Mouse (Mus musculus): ENCODE measurements at regions not wholly inside any gene's neighbourhood (a gene's known extent, or its start where the extent isn't known, plus 50 kb on each side); places are given as distances from the start of the nearest gene placed in this dataset.
"Not testable (repeated sequence)": the region's sequence is repeated elsewhere in the genome, so short reads cannot be mapped to it uniquely, and the experiment has no call there.

GRCm38 (mm10) chr13:72448458-72449058 lies 180.1 kb upstream of the Irx2 start:
- DNase-seq (ENCODE audit: extremely low spot score in 1 of 2, low spot score in 1 of 2), result no peak

GRCm38 (mm10) chr13:72495353-72495752 lies 133.3 kb upstream of the Irx2 start:
- no peak for DNase-seq (ENCODE audit: extremely low spot score in 1 of 2, low spot score in 1 of 2)

DNA sequence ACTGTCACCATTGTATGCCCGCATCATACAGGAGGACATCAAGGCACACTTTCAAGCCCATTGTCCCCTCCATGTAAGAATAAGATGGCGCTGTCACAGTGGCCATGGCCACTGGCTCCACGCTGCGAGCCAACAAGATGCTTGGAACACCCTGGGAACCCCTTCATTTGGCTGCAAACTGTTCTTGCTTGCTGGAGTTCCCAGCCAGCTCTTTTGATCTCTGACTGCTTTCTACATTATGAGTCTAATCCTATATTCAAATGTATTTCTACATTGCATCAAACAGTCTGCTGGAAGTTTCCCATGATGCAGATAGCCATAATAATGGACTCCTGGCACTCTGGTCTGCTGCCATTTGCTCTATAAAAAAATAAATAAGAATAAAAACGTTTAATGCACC lies 131.6 kb upstream of the Irx2 start:
- no peak for DNase-seq (ENCODE audit: extremely low spot score in 1 of 2, low spot score in 1 of 2)

DNA sequence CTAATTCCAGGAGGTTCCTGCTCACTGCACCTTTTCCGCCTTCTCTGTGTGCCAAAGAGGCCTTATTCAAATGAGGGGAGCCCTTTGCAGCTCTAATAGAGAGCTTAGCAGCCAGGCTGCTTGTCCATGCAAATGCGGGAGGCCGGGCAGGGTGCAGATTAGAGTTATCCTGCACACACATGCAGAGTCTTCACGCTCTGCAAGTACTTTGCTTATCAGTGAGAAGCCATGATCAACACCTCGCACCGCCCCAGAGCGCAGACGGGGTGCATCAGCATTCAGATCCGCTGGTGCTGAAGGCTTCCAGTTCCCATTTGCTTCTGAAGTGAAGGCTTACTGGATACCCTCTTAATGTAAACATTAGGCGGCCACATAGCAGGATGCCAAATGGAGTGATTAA lies 131.1 kb upstream of the Irx2 start:
- DNase-seq (ENCODE audit: extremely low spot score in 1 of 2, low spot score in 1 of 2), result no peak

DNA sequence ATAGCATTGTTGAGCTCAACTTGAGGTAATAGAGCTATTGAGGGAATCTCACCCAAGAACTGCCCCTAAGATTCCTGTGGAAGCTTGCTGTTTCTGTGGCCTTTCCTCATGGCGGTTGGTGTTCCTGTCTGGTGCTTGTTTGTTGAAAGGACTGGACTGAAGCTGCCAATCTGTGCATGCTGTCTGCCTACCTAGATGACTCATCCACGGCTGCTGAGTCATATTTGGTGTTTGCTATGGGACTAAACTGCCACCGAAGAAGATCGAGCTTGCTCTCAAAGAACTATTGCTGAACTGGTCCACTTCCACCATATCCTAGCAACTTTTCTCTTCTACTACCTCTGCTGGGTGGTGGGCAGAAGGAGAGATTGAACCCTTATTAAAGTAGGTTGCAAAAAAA lies 122.7 kb upstream of the Irx2 start:
- no peak for DNase-seq (ENCODE audit: extremely low spot score in 1 of 2, low spot score in 1 of 2)

DNA sequence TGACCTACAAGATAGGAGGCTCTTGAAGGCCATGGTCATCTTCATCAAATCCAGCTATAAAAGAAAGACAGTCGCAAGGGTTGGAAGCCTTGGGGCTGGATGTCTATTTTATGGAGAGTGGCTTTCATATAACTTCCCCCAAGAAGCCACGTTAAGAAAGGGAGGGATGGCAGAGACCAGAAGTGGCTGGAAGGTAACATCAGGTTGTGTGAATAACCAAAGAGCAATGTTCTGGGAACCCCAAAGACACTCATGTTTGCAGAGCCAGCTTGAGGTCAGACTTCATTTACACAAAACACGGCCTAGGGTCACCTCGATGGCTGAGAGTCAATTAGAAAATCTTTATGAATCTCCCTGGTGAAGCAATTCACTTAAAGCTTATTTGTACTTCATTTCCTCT lies 90.0 kb upstream of the Irx2 start:
- DNase-seq (ENCODE audit: extremely low spot score in 1 of 2, low spot score in 1 of 2), result no peak

DNA sequence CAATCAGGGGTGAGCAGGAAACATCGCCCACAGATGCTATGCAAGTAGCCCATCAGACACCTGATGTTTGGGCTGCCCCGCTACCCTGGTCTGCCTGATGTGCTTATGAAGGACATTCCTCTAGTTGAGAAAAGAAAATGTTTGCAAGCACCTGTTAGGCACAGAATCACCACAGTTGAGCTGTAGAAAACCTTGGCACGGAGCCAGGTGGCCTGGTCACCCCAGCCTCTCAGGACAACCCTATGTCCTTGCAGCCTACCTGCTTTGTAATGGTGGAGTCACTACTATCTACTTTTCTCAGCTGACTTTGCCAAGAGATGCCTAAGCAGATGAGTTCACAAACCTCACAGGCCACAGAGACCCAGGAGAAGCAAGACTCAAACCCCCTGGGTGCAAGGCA lies 86.9 kb upstream of the Irx2 start:
- DNase-seq (ENCODE audit: extremely low spot score in 1 of 2, low spot score in 1 of 2), result no peak

GRCm38 (mm10) chr13:72557951-72558350 lies 70.7 kb upstream of the Irx2 start:
- no peak for DNase-seq (ENCODE audit: extremely low spot score in 1 of 2, low spot score in 1 of 2)

GRCm38 (mm10) chr13:72571871-72572270 lies 56.7 kb upstream of the Irx2 start:
- no peak for DNase-seq (ENCODE audit: extremely low spot score in 1 of 2, low spot score in 1 of 2)

GRCm38 (mm10) chr13:72572846-72573245 lies 55.8 kb upstream of the Irx2 start:
- DNase-seq (ENCODE audit: extremely low spot score in 1 of 2, low spot score in 1 of 2), result no peak

GRCm38 (mm10) chr13:72574126-72574525 lies 54.5 kb upstream of the Irx2 start:
- DNase-seq (ENCODE audit: extremely low spot score in 1 of 2, low spot score in 1 of 2), result not testable (repeated sequence)

DNA sequence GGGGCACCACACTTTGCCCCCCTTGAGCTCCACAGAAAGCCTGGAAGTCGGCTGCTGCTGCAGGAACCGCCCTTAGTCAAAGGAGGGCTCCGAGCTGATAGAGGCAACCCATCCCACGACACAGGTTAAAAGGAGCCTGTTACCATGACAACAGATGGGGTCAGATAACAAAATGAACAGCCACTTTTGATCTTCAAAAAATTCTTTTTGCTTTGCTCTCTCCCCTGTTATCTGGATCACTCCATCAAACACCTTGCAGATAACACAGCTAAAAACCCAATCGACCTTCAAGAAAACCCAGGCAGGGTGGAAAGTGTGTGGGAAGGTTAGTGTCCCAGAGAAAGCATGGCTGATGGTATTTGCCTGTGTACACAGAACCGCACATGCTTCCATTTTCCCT lies 52.1 kb upstream of the Irx2 start:
- DNase-seq (ENCODE audit: extremely low spot score in 1 of 2, low spot score in 1 of 2), result no peak

DNA sequence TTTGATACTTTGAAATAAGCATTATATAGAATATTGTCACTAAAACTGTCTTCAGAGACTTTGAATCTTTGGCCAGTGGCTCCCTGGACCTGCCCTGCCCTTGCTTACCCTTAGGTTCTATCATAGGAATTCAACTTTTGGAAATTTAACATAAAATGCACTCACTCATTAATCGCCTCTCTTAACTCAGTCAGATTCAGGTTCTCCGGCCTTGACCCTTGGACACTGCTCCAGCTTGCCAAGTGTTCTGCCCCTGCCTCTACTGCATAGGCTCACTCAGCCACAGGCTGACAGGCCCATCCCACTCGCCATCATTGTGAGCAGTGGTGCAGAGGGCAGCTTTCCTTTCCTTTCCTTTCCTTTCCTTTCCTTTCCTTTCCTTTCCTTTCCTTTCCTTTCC lies 50.2 kb upstream of the Irx2 start:
- no peak for DNase-seq (ENCODE audit: extremely low spot score in 1 of 2, low spot score in 1 of 2)

All from layer of hippocampus, postnatal 25 days (tissue).